In genomic region chr14:18638753-18639456, GRCm38 (mm10) we compare ENCODE assay signal across 19 mouse cellular contexts.
DNase-seq lines count a peak whose midpoint lies in the region; ATAC-seq and TF ChIP-seq lines count a peak whose summit lies in the region.
"Had no signal": no experiment of that assay in that cellular context is flagged by ENCODE, and none has a peak within 500 bp of the region (broad histone marks: within the 10 kb centered on the region; RNA-seq: fewer than 3 reads in every experiment).

No protein-coding gene starts in this region.

- H3K4me1 ChIP-seq in liver, postnatal 0 days (ENCODE audit: insufficient read depth) = no peaks in the 10 kb centered on the region; the same call in 1 of the 2 replicates
- H3K4me1 ChIP-seq in midbrain, embryonic 15.5 days = 0 out of 2 replicates have a peak, but pooled peaks cover 4% of the 10 kb centered on the region
- H3K4me1 ChIP-seq: embryonic facial prominence, embryonic 10.5 days; heart, embryonic 13.5 days; limb, embryonic 15.5 days; stomach, embryonic 15.5 days had no signal

- H3K9ac ChIP-seq in liver, postnatal 0 days (replicated peaks) = no peak overlapping the region
- H3K9ac ChIP-seq in midbrain, embryonic 15.5 days = no peak overlapping the region
- H3K9ac ChIP-seq: forebrain, postnatal 0 days; heart, embryonic 13.5 days; limb, embryonic 15.5 days; stomach, embryonic 15.5 days had no signal

- H3K36me3 ChIP-seq in liver, postnatal 0 days (replicated peaks; ENCODE audit: insufficient read depth, low read length) = no peaks in the 10 kb centered on the region
- H3K36me3 ChIP-seq in midbrain, embryonic 15.5 days (replicated peaks) = no peaks in the 10 kb centered on the region
- H3K36me3 ChIP-seq: embryonic facial prominence, embryonic 10.5 days; heart, embryonic 13.5 days; limb, embryonic 15.5 days; stomach, embryonic 15.5 days had no signal

- intact Hi-C loops in heart, postnatal 14 days (cut with DNase I) = no loop called here

- H3K9me3 ChIP-seq in liver, postnatal 0 days (ENCODE audit: low read length) = no peaks in the 10 kb centered on the region
- H3K9me3 ChIP-seq in midbrain, embryonic 15.5 days = no peaks in the 10 kb centered on the region
- H3K9me3 ChIP-seq: embryonic facial prominence, embryonic 10.5 days; heart, embryonic 13.5 days; limb, embryonic 15.5 days; stomach, embryonic 15.5 days had no signal

- no peak overlapping the region for H3K4me3 ChIP-seq in liver, postnatal 0 days (ENCODE audit: low read depth, low read length)
- no peak overlapping the region for H3K4me3 ChIP-seq in midbrain, embryonic 15.5 days
- H3K4me3 ChIP-seq: embryonic facial prominence, embryonic 10.5 days; gastrocnemius, adult 2 months; heart, embryonic 13.5 days; limb, embryonic 15.5 days; myocyte; stomach, embryonic 15.5 days had no signal

- no peak overlapping the region for H3K27ac ChIP-seq in liver, postnatal 0 days (ENCODE audit: low read depth)
- H3K27ac ChIP-seq in midbrain, embryonic 15.5 days = no peak overlapping the region
- H3K27ac ChIP-seq: embryonic facial prominence, embryonic 10.5 days; gastrocnemius, adult 2 months; heart, embryonic 13.5 days; limb, embryonic 15.5 days; stomach, embryonic 15.5 days had no signal

- no peak for DNase-seq in liver, postnatal 0 days
- no peak for DNase-seq in liver
- DNase-seq in NIH3T3 (ENCODE audit: low read depth) = peak; percentile 5
- DNase-seq in adipocyte (ENCODE audit: low spot score) = peak; percentile 7
- no peak for DNase-seq in embryo, embryonic 11 days
- no peak for DNase-seq in heart, postnatal 14 days
- DNase-seq: cerebellum, adult 11 months; cerebellum, postnatal 25 days; forebrain, postnatal 0 days; gastrocnemius, adult 2 months; heart, postnatal 4 days; kidney, adult 18-20 months; right cerebral cortex, postnatal 14 days had no signal

- no peaks in the 10 kb centered on the region for H3K27me3 ChIP-seq in liver, postnatal 0 days (ENCODE audit: insufficient read depth, low read length)
- H3K27me3 ChIP-seq in midbrain, embryonic 15.5 days (replicated peaks) = no peaks in the 10 kb centered on the region
- H3K27me3 ChIP-seq: heart, embryonic 13.5 days; limb, embryonic 15.5 days; stomach, embryonic 15.5 days had no signal

- no peak for TF ChIP-seq CTCF in liver, postnatal 0 days (IDR thresholded peaks at IDR 0.05; ENCODE audit: low read depth)

- ATAC-seq in liver, postnatal 0 days = peak; percentile 80
- ATAC-seq in midbrain, embryonic 15.5 days (replicated peaks) = peak; percentile 59
- ATAC-seq: forebrain, postnatal 0 days had no signal

- TF ChIP-seq EP300 in liver, postnatal 0 days (IDR thresholded peaks at IDR 0.05; ENCODE audit: low read depth) = no peak

- no peak overlapping the region for H3K4me2 ChIP-seq in liver, postnatal 0 days (ENCODE audit: low read depth, low read length)
- no peak overlapping the region for H3K4me2 ChIP-seq in midbrain, embryonic 15.5 days
- H3K4me2 ChIP-seq: heart, embryonic 13.5 days; limb, embryonic 15.5 days; stomach, embryonic 15.5 days had no signal

- WGBS in liver, postnatal 0 days (ENCODE audit: insufficient replicate concordance) = 60% methylated on average over 2 of the region's 2 CpGs
- WGBS in midbrain, embryonic 15.5 days = 72% methylated on average over 2 of the region's 2 CpGs

Comparison
In these comparisons a context has a peak if more than half of its experiments do, and no peak if none do; other contexts are left out.
1. DNase-seq: peak in NIH3T3 (single experiment) and adipocyte (single experiment); none in liver, postnatal 0 days (single experiment), liver (single experiment), embryo, embryonic 11 days (single experiment) and heart, postnatal 14 days (0 of 2).